Mouse (Mus musculus): ENCODE results near the gene Sart1. TPM values are rescaled to one million over a fixed set of nuclear protein-coding genes. Genes with fewer than 3 reads are reported as not detected.
A peak's percentile ranks its signal among the peaks of the same experiment; 100 is the strongest.
"Not testable (repeated sequence)": the region's sequence is repeated elsewhere in the genome, so short reads cannot be mapped to it uniquely, and the experiment has no call there.

Gene Sart1
- polyA plus RNA-seq, 1 experiment from 2014 or later, result 72.5 TPM

DNA sequence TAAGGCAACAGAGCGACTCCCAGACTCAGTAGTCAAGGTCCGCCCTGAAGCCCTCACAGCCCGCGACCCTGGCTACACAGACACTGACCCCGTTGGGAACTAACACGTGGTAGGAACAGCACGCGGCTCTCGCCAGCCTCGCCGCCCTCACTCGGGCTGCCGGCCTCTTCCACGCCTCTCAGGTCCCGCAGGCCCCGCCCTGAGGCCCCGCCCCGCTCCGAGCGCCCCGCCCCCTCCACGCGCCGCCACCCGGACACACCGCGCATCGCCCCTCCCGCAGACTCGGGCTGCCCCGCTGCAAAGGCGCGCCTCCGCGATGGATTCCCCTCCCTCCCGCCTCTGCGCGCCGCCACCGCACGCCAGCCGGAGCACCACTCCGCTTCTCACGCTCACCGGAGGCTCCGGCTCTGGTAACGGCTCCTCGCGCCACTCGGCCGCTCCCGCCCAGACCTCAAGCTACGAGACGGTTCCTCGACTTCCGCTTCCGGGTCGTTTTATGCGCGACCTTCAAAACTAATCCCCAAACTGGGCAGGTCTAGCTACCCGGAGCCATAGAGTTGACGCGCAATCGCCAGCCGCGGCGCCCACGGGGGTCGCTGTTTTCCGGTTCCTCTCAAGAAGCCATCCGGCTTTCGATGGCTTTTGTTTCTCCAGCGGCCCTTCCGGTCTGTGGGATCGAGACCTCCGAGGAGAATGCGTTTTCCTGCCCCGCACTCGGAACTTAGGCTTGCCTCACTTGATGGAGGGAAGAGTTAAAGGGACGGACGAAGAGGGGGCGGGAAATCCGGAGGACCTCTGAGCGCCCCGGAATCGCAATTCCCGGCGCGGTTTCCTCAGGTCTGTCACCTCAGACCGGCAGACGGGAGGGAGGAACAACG is 22.1 kb downstream of the Sart1 start, which contains the start of gene Eif1ad:
Gene Eif1ad (plus strand): TSS at position 567 of the 878 bp plus-strand sequence.
- Histone ChIP-seq H3K4me3 (peak within 1 kb of the TSS; percentile 79), H3K4me1 (peaks cover 48% of the 10 kb centered on the region), H3K27ac (peak within 1 kb of the TSS; percentile 92), H3K9ac (peak within 1 kb of the TSS; percentile 91), H3K9me3 (replicated peaks) (no peaks in the 10 kb centered on the region), H3K4me2 (peak within 1 kb of the TSS; percentile 96), H3K27me3 (replicated peaks) (no peaks in the 10 kb centered on the region), H3K36me3 (peaks cover 58% of the 10 kb centered on the region)
- WGBS (ENCODE audit: insufficient replicate concordance), result under 1% methylated on average over 77 of the region's 92 CpGs
- ATAC-seq, result peak; percentile 93

DNA sequence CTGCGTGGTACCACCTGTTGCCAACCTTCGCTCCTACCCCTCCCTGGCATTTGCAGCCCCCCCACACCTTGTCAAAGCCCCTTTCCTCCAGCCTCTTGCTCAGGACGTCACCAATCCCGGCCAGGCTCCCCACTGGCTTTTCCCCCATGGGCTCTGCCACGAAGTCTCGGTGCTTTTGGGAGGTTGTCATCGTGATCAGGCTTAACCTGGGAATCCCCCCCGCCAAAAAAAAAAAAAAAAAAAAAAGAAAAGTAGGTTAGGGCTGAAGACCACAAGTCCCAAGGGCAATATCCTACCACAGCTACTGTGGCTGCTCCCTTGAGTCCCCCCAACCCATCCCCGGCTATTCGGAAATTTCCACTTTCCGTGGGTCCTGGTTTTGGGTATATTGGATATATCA is 22.8 kb downstream of the Sart1 start:
- H3K36me3 ChIP-seq, result peaks cover 53% of the 10 kb centered on the region
- 5% methylated on average over 11 of the region's 11 CpGs for WGBS (ENCODE audit: insufficient replicate concordance)
- peak overlapping the region; percentile 79 for H3K4me3 ChIP-seq
- no peaks in the 10 kb centered on the region for H3K9me3 ChIP-seq (replicated peaks)
- ATAC-seq, result no peak
- peaks cover 48% of the 10 kb centered on the region for H3K4me1 ChIP-seq
- H3K27ac ChIP-seq, result peak overlapping the region; percentile 92
- peak overlapping the region; percentile 91 for H3K9ac ChIP-seq
- H3K27me3 ChIP-seq (replicated peaks), result no peaks in the 10 kb centered on the region
- peak overlapping the region; percentile 96 for H3K4me2 ChIP-seq

DNA sequence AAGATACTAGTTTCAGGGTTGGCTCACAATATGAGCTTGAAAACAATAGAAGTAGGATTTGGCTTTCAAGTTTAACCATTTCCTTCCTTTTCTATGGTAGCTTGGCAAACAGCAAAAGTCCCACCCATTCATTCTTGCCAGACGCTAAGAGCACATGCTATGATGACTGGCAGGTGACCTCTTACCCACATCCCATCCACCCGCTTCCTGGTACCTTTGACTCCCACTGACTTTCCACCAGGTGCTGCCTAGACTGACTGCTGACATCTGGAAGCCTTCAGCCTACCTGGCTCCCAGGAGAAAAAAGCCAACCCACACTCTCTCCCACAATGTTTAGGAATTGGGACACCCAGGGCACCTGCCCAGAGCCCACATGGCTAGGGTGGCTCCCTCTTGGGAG is 24.4 kb downstream of the Sart1 start:
- 79% methylated on average over 2 of the region's 2 CpGs for WGBS (ENCODE audit: insufficient replicate concordance)
- H3K9ac ChIP-seq, result no peak overlapping the region
- no peak for ATAC-seq

DNA sequence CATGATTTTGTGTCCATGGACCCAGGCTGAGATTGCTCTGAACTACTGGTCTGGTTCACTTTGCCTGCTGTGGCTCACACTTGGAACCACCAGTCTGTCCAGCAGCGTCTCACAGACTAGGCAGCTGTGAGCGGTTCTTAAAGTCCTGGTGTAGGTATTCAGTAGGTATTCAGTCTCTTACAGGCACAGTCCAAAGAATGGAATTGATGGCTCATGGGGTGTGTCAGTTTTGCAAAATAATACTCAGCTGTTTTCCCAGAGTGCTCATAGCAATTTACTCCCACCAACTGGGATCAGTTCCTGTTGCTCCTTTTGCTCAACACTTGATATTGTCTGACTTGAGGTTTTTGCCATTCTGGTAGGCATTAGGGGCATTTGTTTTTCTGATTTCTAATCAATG is 26.3 kb downstream of the Sart1 start:
- 82% methylated on average over 2 of the region's 2 CpGs for WGBS (ENCODE audit: insufficient replicate concordance)

More for the DNA sequence above, 24.4 kb downstream of the Sart1 start:
- no peak overlapping the region for H3K27ac ChIP-seq
- H3K27me3 ChIP-seq (replicated peaks), result no peaks in the 10 kb centered on the region
- no peaks in the 10 kb centered on the region for H3K9me3 ChIP-seq (replicated peaks)
- peaks cover 48% of the 10 kb centered on the region for H3K4me1 ChIP-seq
- H3K4me3 ChIP-seq, result no peak overlapping the region
- H3K4me2 ChIP-seq, result no peak overlapping the region
- peaks cover 37% of the 10 kb centered on the region for H3K36me3 ChIP-seq

DNA sequence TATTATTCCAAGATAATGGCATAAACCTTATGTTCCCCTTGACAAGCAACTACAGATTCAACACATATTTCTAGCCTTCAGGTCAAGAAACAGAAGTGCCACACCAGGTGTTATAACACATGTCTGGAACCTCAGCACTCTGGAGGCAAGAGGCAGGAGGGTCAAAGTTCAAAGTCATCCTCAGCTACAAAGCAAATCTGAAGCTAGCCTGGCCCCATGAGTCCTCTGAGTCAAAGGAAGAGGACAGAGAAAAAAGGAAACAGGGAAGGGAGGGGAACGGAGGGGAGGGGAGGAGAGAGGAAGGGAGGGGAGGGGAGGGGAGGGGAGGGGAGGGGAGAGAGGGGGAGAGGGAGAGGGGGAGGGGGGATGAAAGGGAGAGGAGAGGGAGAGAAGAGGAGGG is 32.4 kb downstream of the Sart1 start:
- H3K4me3 ChIP-seq, result no peak overlapping the region
- H3K9me3 ChIP-seq (replicated peaks), result no peaks in the 10 kb centered on the region
- no peak for ATAC-seq
- H3K27ac ChIP-seq, result no peak overlapping the region
- H3K9ac ChIP-seq, result no peak overlapping the region
- WGBS (ENCODE audit: insufficient replicate concordance), result no CpG with 5 or more reads among the region's 1 CpGs
- H3K4me1 ChIP-seq, result 0 out of 2 replicates have a peak, but pooled peaks cover 3% of the 10 kb centered on the region
- no peaks in the 10 kb centered on the region; the same call in 1 of the 2 replicates for H3K36me3 ChIP-seq
- H3K4me2 ChIP-seq, result no peak overlapping the region
- no peaks in the 10 kb centered on the region for H3K27me3 ChIP-seq (replicated peaks)

More for the DNA sequence above, 26.3 kb downstream of the Sart1 start:
- no peaks in the 10 kb centered on the region for H3K9me3 ChIP-seq (replicated peaks)
- no peak overlapping the region for H3K4me2 ChIP-seq
- H3K4me1 ChIP-seq, result peaks cover 32% of the 10 kb centered on the region
- H3K9ac ChIP-seq, result no peak overlapping the region
- no peak overlapping the region for H3K27ac ChIP-seq
- H3K27me3 ChIP-seq (replicated peaks), result no peaks in the 10 kb centered on the region
- no peak overlapping the region for H3K4me3 ChIP-seq
- peaks cover 24% of the 10 kb centered on the region for H3K36me3 ChIP-seq
- ATAC-seq, result no peak

DNA sequence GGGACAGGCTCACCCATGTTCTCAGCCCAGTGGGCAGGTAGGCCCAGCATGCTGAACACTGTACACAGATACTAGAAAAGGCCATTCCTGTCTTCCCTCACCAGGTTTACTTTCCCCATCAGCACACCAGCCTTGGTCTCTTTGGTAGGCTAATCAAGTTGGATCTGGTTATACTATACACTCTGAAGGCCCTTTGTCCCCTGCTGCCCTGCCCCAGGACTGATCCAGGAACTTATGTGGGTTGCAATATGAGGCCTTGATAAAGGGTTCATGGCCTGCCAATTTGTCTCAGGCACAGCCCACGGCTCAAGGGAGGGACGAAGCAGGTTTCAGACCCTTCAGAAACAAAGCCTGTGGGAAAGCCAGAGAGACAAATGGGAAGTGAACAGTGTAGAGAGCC is 34.9 kb downstream of the Sart1 start:
- WGBS (ENCODE audit: insufficient replicate concordance), result 79% methylated on average over 2 of the region's 2 CpGs

DNA sequence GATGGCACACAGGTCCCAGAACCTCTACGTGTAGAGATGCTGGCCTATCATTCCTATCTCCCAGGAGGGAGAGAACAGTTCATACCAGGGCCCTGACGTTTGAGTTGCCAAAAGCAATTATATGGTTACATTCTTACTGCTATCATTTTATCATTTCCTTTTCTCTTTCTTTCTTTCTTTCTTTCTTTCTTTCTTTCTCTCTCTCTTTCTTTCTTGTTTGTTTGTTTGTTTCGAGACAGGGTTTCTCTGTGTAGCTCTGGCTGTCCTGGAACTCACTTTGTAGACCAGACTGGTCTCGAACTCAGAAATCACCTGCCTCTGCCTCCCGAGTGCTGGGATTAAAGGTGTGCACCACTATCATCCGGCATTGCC is 39.0 kb downstream of the Sart1 start, which contains the start of gene Cst6:
Gene Cst6 (minus strand): TSS at position 73 of the 372 bp plus-strand sequence.
- Histone ChIP-seq H3K4me2 (peak within 1 kb of the TSS; percentile 81), H3K9ac (peak within 1 kb of the TSS; percentile 62), H3K4me1 (peaks cover 10% of the 10 kb centered on the region), H3K27me3 (replicated peaks) (peaks cover 12% of the 10 kb centered on the region), H3K4me3 (peak within 1 kb of the TSS; percentile 54)
- H3K36me3 ChIP-seq; H3K27ac ChIP-seq; ATAC-seq; H3K9me3 ChIP-seq (replicated peaks): not testable (repeated sequence)
- WGBS (ENCODE audit: insufficient replicate concordance), result 64% methylated on average over 6 of the region's 6 CpGs

More for the DNA sequence above, 34.9 kb downstream of the Sart1 start:
- peaks cover 5% of the 10 kb centered on the region for H3K27me3 ChIP-seq (replicated peaks)
- H3K4me2 ChIP-seq, result no peak overlapping the region
- H3K36me3 ChIP-seq, result no peaks in the 10 kb centered on the region
- no peak overlapping the region for H3K9ac ChIP-seq
- ATAC-seq, result no peak
- H3K27ac ChIP-seq, result no peak overlapping the region
- H3K9me3 ChIP-seq (replicated peaks), result no peaks in the 10 kb centered on the region
- peaks cover 11% of the 10 kb centered on the region for H3K4me1 ChIP-seq
- H3K4me3 ChIP-seq, result no peak overlapping the region

DNA sequence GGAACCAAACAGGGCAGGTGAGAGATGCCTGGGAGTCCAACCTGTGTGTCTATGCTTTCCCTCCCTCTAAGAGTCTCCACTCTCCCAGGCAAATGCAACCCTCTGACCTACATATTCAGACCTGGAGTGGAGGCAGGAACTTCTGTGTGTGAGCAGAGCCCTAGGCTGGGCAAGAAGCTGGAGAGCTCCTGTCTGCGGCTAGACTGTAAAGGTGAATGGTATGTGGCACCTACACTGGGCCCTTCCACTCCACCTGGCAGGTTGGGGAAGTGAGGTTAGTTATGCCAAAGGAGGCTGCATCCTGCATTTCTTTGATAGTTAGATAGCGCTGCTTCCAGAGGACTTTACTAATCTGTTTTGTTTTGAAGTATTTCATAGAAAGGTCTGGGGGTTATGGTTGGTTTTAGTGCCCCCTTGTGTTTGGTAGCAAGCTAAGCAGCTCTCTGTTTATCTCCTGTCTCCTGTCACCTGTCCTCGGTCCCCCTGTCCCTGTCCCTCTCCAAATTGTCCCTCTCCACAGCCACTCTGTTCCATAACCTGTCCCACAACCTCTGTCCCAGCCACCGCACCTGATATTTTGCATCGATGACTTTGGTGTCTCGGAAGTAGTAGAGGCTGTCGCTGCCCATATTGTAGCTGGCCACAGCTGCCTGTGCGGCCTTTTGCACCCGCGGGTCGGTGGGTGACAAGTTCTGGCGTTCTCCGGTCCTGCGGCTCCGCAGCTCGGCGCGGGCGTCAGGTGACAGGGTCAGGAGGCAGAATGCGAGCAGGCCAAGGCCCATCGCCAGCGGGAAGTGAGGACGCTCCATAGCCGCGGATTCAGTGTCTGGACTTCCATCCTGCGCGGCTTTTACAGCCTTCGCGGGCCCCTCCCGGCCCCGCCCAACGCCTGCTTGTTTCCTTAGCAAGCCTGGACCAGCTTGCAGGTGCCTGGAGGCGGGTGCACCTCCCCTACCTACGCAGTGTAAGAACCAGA is 39.7 kb downstream of the Sart1 start:
- ATAC-seq, result no peak
- Histone ChIP-seq H3K9me3 (replicated peaks) (no peaks in the 10 kb centered on the region), H3K27ac (no peak overlapping the region), H3K27me3 (replicated peaks) (peaks cover 12% of the 10 kb centered on the region), H3K4me2 (peak overlapping the region; percentile 81), H3K4me1 (peaks cover 10% of the 10 kb centered on the region), H3K9ac (peak overlapping the region; percentile 62), H3K4me3 (peak overlapping the region; percentile 54), H3K36me3 (no peaks in the 10 kb centered on the region)
- WGBS (ENCODE audit: insufficient replicate concordance), result 5% methylated on average over 34 of the region's 34 CpGs

DNA sequence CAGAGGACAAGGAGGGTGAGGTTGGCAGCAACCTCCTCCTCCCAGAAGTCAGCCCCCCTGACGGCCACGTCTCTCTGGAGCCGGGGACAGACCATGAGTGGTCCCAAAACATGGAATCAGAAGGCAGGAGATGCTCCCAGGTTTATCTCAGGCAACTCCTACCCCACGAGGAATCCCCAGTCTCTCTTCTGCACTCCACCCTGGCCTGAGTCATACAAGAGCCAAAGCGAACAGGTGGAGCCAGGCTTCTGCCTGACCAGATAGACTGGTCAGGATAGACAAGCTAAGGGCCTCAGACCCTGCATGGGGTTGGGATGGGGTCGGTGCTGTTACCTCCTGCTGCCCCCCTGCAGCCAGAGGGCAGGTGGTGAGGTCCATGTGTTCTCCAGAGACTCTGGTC is 40.4 kb downstream of the Sart1 start:
- H3K36me3 ChIP-seq, result no peaks in the 10 kb centered on the region
- H3K4me3 ChIP-seq, result no peak overlapping the region
- WGBS (ENCODE audit: insufficient replicate concordance), result 68% methylated on average over 6 of the region's 6 CpGs
- no peak for ATAC-seq
- no peaks in the 10 kb centered on the region for H3K9me3 ChIP-seq (replicated peaks)
- peaks cover 10% of the 10 kb centered on the region for H3K4me1 ChIP-seq
- H3K27ac ChIP-seq, result no peak overlapping the region
- H3K9ac ChIP-seq, result no peak overlapping the region
- H3K4me2 ChIP-seq, result no peak overlapping the region
- H3K27me3 ChIP-seq (replicated peaks), result peaks cover 12% of the 10 kb centered on the region

DNA sequence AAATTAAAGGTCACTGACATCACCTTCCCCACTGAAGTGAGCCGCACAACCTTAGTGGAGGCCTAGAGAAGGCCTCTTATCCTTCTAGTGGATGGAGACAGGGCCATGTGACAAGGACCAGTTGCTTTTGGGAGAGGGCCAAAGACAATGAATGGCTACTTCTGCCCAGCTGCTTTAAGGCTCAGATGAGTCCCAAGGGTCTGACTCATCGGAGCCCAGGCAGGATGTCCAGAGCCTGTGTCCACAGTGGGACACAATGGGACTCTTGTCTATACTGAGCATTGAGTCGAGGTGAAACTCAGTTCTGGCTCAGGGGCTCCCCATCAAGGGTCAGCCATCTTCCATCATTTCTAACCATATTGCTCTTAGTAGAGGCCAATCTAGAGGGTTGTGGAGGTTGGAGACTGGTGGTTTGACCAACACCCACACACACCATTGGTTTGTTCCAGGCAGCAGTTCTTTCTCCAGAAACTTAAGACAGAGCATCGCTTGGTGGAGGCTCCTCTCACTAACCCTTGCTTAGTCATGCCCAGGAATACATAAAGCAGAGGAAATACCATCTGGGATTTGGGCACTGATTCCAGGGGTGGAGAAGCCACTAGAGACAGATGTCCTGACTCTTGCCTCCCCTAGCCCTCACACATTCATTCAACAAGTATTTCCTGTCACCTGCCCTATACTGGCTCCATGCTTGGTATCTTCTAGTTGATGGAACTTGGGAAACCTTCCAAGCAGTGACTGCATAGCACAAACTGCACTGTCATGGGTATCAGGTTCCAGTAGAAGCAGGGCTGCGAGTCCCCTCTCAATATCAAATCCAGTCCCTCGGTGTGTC is 43.0 kb downstream of the Sart1 start:
- no peak overlapping the region for H3K27ac ChIP-seq
- no peak for ATAC-seq
- 66% methylated on average over 6 of the region's 6 CpGs for WGBS (ENCODE audit: insufficient replicate concordance)

DNA sequence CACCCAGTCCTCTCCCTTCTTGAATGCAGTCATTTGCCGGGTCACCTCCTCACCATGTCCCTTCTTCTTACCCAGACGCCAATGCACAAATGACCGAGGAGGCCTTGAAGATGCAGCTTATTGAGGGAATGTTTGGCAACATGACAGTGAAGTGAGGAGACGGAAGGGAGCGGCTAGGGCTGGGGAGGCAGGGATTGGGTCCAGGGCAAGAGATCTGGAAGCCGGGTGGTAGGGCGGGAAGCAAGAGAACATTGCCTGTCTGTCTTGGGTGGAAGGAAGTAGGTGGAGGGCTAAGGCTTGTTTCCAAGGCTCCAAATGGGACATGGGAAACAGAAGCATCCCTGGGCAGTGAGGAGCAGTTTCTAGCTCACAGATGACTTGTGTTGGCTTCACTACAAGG is 47.1 kb downstream of the Sart1 start:
- Histone ChIP-seq H3K27ac (no peak overlapping the region), H3K9ac (no peak overlapping the region), H3K4me2 (no peak overlapping the region), H3K36me3 (no peaks in the 10 kb centered on the region), H3K4me1 (no peaks in the 10 kb centered on the region), H3K4me3 (no peak overlapping the region), H3K27me3 (replicated peaks) (0 out of 2 replicates have a peak, but pooled peaks cover 7% of the 10 kb centered on the region), H3K9me3 (replicated peaks) (no peaks in the 10 kb centered on the region)
- WGBS (ENCODE audit: insufficient replicate concordance), result 72% methylated on average over 7 of the region's 7 CpGs
- ATAC-seq, result no peak

More for the DNA sequence above, 43.0 kb downstream of the Sart1 start:
- H3K4me3 ChIP-seq, result no peak overlapping the region
- H3K9me3 ChIP-seq (replicated peaks), result no peaks in the 10 kb centered on the region
- H3K4me1 ChIP-seq, result peaks cover 10% of the 10 kb centered on the region
- H3K9ac ChIP-seq, result no peak overlapping the region
- peaks cover 16% of the 10 kb centered on the region for H3K27me3 ChIP-seq (replicated peaks)
- H3K4me2 ChIP-seq, result no peak overlapping the region
- no peaks in the 10 kb centered on the region for H3K36me3 ChIP-seq

Measured in liver, embryonic 12.5 days (tissue).